Mouse (Mus musculus) liver, embryonic 14.5 days (tissue): ENCODE measurements around the gene Ror2.

Source experiments
- CTCF ChIP-seq: IDR thresholded peaks from 2 replicates; pipeline ENCODE4 v1.5.1; 2016; ENCODE audit warnings: antibody characterized with exemption, low read depth, control low read depth
- EP300 ChIP-seq: IDR thresholded peaks from 2 replicates; pipeline ENCODE4 v1.6.1; 2016; ENCODE audit warnings: antibody characterized with exemption, low read depth

GRCm38 (mm10) chr13:53247175-53247574 is 38.7 kb downstream of the Ror2 start:
- no peak for TF ChIP-seq CTCF
- no peak for TF ChIP-seq EP300
